Mouse (Mus musculus): Measurements from ENCODE around the gene Rmi1.
"Not testable (repeated sequence)": the region's sequence is repeated elsewhere in the genome, so short reads cannot be mapped to it uniquely, and the experiment has no call there.

Rmi1 gene

GRCm38 (mm10) chr13:58402003-58402743 lies at the start of gene Rmi1:
Gene Rmi1 (plus strand): TSS chr13:58402248.
- DNase-seq, result peak; percentile 97 to 98

- no peak for DNase-seq
Measured at GRCm38 (mm10) chr13:58352996-58353395, 49.1 kb upstream of the Rmi1 start.

GRCm38 (mm10) chr13:58358629-58359303 lies 43.3 kb upstream of the Rmi1 start, which contains the start of gene Kif27:
Gene Kif27 (minus strand): TSS chr13:58359122.
- peak; percentile 88 to 90 for DNase-seq

- no peak for DNase-seq
Measured at GRCm38 (mm10) chr13:58359304-58359653, 42.8 kb upstream of the Rmi1 start.

GRCm38 (mm10) chr13:58364353-58365175 lies 37.5 kb upstream of the Rmi1 start:
- DNase-seq, result no peak

GRCm38 (mm10) chr13:58365179-58365578 lies 36.9 kb upstream of the Rmi1 start:
- DNase-seq, result not testable (repeated sequence)

- no peak for DNase-seq
Measured at GRCm38 (mm10) chr13:58366373-58366772, 35.7 kb upstream of the Rmi1 start.

- DNase-seq, result no peak
Measured at GRCm38 (mm10) chr13:58367641-58368040, 34.4 kb upstream of the Rmi1 start.

GRCm38 (mm10) chr13:58368835-58369234 lies 33.2 kb upstream of the Rmi1 start:
- no peak for DNase-seq

GRCm38 (mm10) chr13:58372278-58373152 lies 29.5 kb upstream of the Rmi1 start:
- DNase-seq, result no peak

- peak; percentile 30 to 66 for DNase-seq
Measured at GRCm38 (mm10) chr13:58373153-58373470, 28.9 kb upstream of the Rmi1 start.

GRCm38 (mm10) chr13:58384371-58384770 lies 17.7 kb upstream of the Rmi1 start:
- no peak for DNase-seq

GRCm38 (mm10) chr13:58384779-58385546 lies 17.1 kb upstream of the Rmi1 start, which contains the start of gene 2210016F16Rik:
Gene 2210016F16Rik (minus strand): TSS chr13:58385225.
- peak; percentile 70 for DNase-seq

- DNase-seq, result no peak
Measured at GRCm38 (mm10) chr13:58385547-58385920, 16.5 kb upstream of the Rmi1 start.

GRCm38 (mm10) chr13:58387948-58388347 lies 14.1 kb upstream of the Rmi1 start:
- DNase-seq, result peak; percentile 79 to 80

GRCm38 (mm10) chr13:58388379-58388778 lies 13.7 kb upstream of the Rmi1 start:
- no peak for DNase-seq

GRCm38 (mm10) chr13:58389324-58389951 lies 12.6 kb upstream of the Rmi1 start:
- no peak for DNase-seq

- not testable (repeated sequence) for DNase-seq
Measured at GRCm38 (mm10) chr13:58394392-58394791, 7.7 kb upstream of the Rmi1 start.

GRCm38 (mm10) chr13:58397651-58398050 lies 4.4 kb upstream of the Rmi1 start:
- DNase-seq, result no peak

GRCm38 (mm10) chr13:58400576-58400975 lies 1.5 kb upstream of the Rmi1 start:
- DNase-seq, result no peak

Data from thymus, postnatal 36 days (tissue).